Mouse (Mus musculus) A20 (cell line): ENCODE measurements at regions not wholly inside any gene's neighbourhood (a gene's known extent, or its start where the extent isn't known, plus 50 kb on each side); places are given as distances from the start of the nearest gene placed in this dataset.
A peak's percentile ranks its signal among the peaks of the same experiment; 100 is the strongest.

Source experiments
- DNase-seq: peaks from one replicate; pipeline ENCODE4 v3.0.0-alpha.2; 2011; ENCODE audit warnings: low read depth, low spot score

GRCm38 (mm10) chr11:38886466-38886865 is 1650.7 kb upstream of the Tenm2 start:
- DNase-seq = no peak

GRCm38 (mm10) chr11:38861622-38862345 is 1626.0 kb upstream of the Tenm2 start:
- DNase-seq = no peak

GRCm38 (mm10) chr11:38856645-38857044 is 1620.9 kb upstream of the Tenm2 start:
- DNase-seq = no peak

GRCm38 (mm10) chr11:38829148-38829547 is 1593.4 kb upstream of the Tenm2 start:
- DNase-seq = no peak

- no peak for DNase-seq
These were observed 1592.6 kb upstream of the Tenm2 start for GRCm38 (mm10) chr11:38828375-38828774.

GRCm38 (mm10) chr11:38825172-38825753 is 1589.5 kb upstream of the Tenm2 start:
- DNase-seq = no peak

GRCm38 (mm10) chr11:38818141-38818540 is 1582.4 kb upstream of the Tenm2 start:
- no peak for DNase-seq

GRCm38 (mm10) chr11:38783548-38783947 is 1547.8 kb upstream of the Tenm2 start:
- DNase-seq = no peak

- DNase-seq = no peak
These were observed 1543.8 kb upstream of the Tenm2 start for GRCm38 (mm10) chr11:38779585-38779984.

GRCm38 (mm10) chr11:38762241-38762640 is 1526.5 kb upstream of the Tenm2 start:
- DNase-seq = no peak

GRCm38 (mm10) chr11:38747549-38747948 is 1511.8 kb upstream of the Tenm2 start:
- peak; percentile 6 for DNase-seq

GRCm38 (mm10) chr11:38729101-38729500 is 1493.3 kb upstream of the Tenm2 start:
- no peak for DNase-seq

GRCm38 (mm10) chr11:38715697-38716096 is 1479.9 kb upstream of the Tenm2 start:
- no peak for DNase-seq

- DNase-seq = no peak
These were observed 1445.5 kb upstream of the Tenm2 start for GRCm38 (mm10) chr11:38681264-38681663.

GRCm38 (mm10) chr11:38673367-38674056 is 1437.7 kb upstream of the Tenm2 start:
- no peak for DNase-seq
